Mouse (Mus musculus) heart, adult 2 months (tissue): ENCODE results near the gene Slc3a1. TPM values are rescaled to one million over a fixed set of nuclear protein-coding genes. Genes with fewer than 3 reads are reported as not detected.

ENCODE experiments used
- DNase-seq, 2 experiments: peaks; one replicate each; pipeline ENCODE4 v3.0.0; 2021
- H3K27ac ChIP-seq: fragments of 200-600 bp; 2 replicates; pipeline ENCODE4 v1.8.1; 2022
- H3K27me3 ChIP-seq: fragments of 200-500 bp; 2 replicates; pipeline ENCODE4 v1.6.1; 2012; ENCODE audit warnings: mild to moderate bottlenecking, low read length, inconsistent platforms, mixed read lengths; ENCODE audit not compliant: control insufficient read depth, insufficient read depth
- H3K36me3 ChIP-seq: fragments of 200-500 bp; 2 replicates; pipeline ENCODE4 v1.6.1; 2012; ENCODE audit warnings: low read length, inconsistent platforms; ENCODE audit not compliant: control insufficient read depth, insufficient read depth
- H3K4me1 ChIP-seq: fragments of 200-500 bp; 2 replicates; pipeline ENCODE4 v1.6.1; 2011; ENCODE audit warnings: low read length; ENCODE audit not compliant: control insufficient read depth, insufficient read depth
- H3K4me3 ChIP-seq: fragments of 200-600 bp; 2 replicates; pipeline ENCODE4 v1.8.1; 2022
- H3K79me2 ChIP-seq: fragments of 200-500 bp; replicated peaks from 2 replicates; pipeline ENCODE4 v1.6.1; 2012; ENCODE audit warnings: mild to moderate bottlenecking, inconsistent platforms, low read length, moderate library complexity, mixed read lengths; ENCODE audit not compliant: control insufficient read depth, insufficient read depth
- H3K9ac ChIP-seq: fragments of 200-500 bp; 2 replicates; pipeline ENCODE4 v1.6.1; 2012; ENCODE audit warnings: low read depth, mild to moderate bottlenecking, control low read depth, inconsistent platforms, low read length, mixed read lengths
- CTCF ChIP-seq: fragments of 200-600 bp; IDR thresholded peaks from 2 replicates; pipeline ENCODE4 v1.8.1; 2022; ENCODE audit warnings: antibody characterized with exemption, mild to moderate bottlenecking, moderate library complexity
- EP300 ChIP-seq: fragments of 200-500 bp; IDR thresholded peaks from 2 replicates; pipeline ENCODE4 v1.6.1; 2011; ENCODE audit warnings: low read depth, low read length, control low read depth; ENCODE audit not compliant: insufficient read depth
- POLR2A ChIP-seq: fragments of 200-500 bp; IDR thresholded peaks from 2 replicates; pipeline ENCODE4 v1.6.1; 2011; ENCODE audit warnings: mild to moderate bottlenecking, low read depth, low read length, control low read depth; ENCODE audit not compliant: insufficient read depth
- WGBS: fragments of 180-500 bp; shearing (Covaris S2); methylation state at CpG from one replicate; pipeline ENCODE4 v1.1.7; 2018; 5-methylcytosine and 5-hydroxymethylcytosine counted together
- intact Hi-C: fragments of 180-260 bp; cut with DNase I; formaldehyde crosslinking; loops from one replicate; pipeline ENCODE4 v1.15.1; 2025
- polyA plus RNA-seq: library from polyadenylated mRNA; depleted of rRNA; stranded (reverse); fragments of >200 nt; gene quantifications from 2 replicates; pipeline ENCODE4 v1.2.3, GENCODE M21; 2012
- total RNA-seq, 2 experiments: library from RNA; stranded (reverse); gene quantifications; 2 replicates each; pipeline ENCODE4 v1.2.3; 2021

The Slc3a1 gene
- total and polyA plus RNA-seq, 3 experiments: 0.16 to 0.23 (median 0.16) TPM

DNA sequence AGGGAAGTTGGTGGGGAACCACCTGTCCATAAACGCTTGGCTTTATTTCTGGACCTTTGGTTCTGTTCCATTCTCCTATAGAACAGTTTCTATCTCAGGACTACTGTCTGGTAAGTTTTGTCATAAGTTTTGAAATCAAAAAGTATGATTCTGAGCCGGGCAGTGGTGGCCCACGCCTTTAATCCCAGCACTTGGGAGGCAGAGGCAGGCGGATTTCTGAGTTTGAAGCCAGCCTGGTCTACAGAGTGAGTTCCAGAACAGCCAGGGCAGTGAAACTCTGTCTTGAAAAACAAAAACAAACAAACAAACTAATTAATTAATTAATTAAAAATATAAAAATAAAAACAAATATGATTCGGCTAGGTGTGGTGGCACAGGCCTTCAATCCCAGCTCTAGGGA, 10.6 kb downstream of the Slc3a1 start:
- Histone ChIP-seq H3K27me3 (no peaks in the 10 kb centered on the region), H3K36me3 (no peaks in the 10 kb centered on the region), H3K9ac (no peak overlapping the region), H3K4me1 (no peaks in the 10 kb centered on the region), H3K4me3 (no peak overlapping the region), H3K27ac (no peak overlapping the region), H3K79me2 (no peaks in the 10 kb centered on the region)
- TF ChIP-seq EP300 (no peak), POLR2A (no peak), CTCF (no peak)
- no peak for DNase-seq
- WGBS: 93% methylated on average over 5 of the region's 5 CpGs
- intact Hi-C loops: no loop called here

DNA sequence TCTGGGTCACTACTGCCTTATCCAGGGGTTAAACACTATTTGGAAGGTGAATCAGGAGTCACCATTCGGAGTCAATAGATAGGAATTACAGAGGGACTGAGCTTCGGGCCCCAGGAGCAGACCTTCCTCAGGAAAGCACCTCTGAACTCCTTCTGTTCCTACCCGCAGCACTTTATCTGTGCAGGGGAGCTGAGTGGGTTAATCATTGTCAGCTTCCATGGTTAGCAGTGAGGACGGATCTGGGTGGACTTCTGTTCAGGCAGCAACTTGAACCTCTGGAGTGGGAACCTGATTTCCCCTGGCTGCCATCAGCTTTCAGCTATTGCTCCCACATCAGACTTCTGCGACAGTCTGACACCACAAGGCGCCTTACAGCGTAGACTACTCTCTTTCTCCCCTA, 12.7 kb downstream of the Slc3a1 start:
- Histone ChIP-seq H3K4me1 (no peaks in the 10 kb centered on the region), H3K27ac (no peak overlapping the region), H3K79me2 (no peaks in the 10 kb centered on the region), H3K36me3 (no peaks in the 10 kb centered on the region), H3K27me3 (no peaks in the 10 kb centered on the region), H3K4me3 (no peak overlapping the region), H3K9ac (no peak overlapping the region)
- no peak for TF ChIP-seq CTCF
- no peak for TF ChIP-seq POLR2A
- no peak for TF ChIP-seq EP300
- intact Hi-C loops: no loop called here
- DNase-seq: no peak
- 72% methylated on average over 7 of the region's 7 CpGs for WGBS

DNA sequence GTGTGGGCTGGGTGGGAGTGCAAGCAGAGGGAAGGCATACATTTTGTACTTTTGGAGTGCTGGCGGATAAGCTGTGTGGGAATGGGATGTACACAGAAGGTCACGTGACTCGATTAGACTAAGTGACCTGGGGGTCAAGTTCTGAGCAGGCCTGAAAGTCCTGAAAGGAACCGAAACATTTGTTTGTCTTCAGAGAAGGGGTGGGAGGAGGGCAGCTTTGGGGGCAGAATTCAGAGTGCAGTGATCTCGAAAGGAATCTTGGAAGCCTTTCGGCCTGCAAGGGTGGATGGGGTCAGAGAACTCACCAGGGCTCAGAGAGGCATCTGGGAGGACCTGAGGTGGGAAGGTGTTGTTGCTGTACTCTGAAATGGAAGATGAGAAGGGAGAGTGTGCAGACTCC, 14.2 kb downstream of the Slc3a1 start:
- Histone ChIP-seq H3K36me3 (no peaks in the 10 kb centered on the region), H3K9ac (no peak overlapping the region), H3K79me2 (no peaks in the 10 kb centered on the region), H3K27me3 (no peaks in the 10 kb centered on the region), H3K4me1 (no peaks in the 10 kb centered on the region), H3K4me3 (no peak overlapping the region), H3K27ac (no peak overlapping the region)
- no peak for DNase-seq
- WGBS: 81% methylated on average over 6 of the region's 6 CpGs
- intact Hi-C loops: no loop called here
- TF ChIP-seq POLR2A (no peak), EP300 (no peak), CTCF (no peak)

DNA sequence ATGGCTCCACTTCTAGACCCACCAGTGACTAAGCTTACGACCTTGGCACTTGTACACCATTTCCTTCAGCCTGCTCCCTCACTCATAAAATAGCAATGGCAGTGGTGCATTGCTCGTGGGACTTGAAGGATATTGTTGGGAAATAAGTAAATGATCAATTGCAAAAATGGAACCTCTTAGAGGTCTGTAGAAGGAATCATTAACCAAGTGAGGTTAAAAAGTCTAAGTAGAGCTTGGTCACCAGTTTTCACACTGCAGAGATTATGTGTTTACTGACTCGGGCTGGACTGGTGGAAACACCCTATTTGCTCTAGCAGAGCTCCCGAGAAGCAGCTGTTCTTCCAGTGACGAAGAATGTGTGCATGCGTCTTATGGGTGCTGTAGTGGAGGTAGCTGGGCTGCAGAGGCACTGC, 15.2 kb downstream of the Slc3a1 start:
- Histone ChIP-seq H3K27me3 (no peaks in the 10 kb centered on the region), H3K4me3 (no peak overlapping the region), H3K36me3 (no peaks in the 10 kb centered on the region), H3K27ac (no peak overlapping the region), H3K4me1 (no peaks in the 10 kb centered on the region), H3K79me2 (no peaks in the 10 kb centered on the region), H3K9ac (no peak overlapping the region)
- DNase-seq: no peak
- WGBS: 81% methylated on average over 6 of the region's 6 CpGs
- no peak for TF ChIP-seq CTCF
- TF ChIP-seq EP300: no peak
- TF ChIP-seq POLR2A: no peak
- intact Hi-C loops: no loop called here

DNA sequence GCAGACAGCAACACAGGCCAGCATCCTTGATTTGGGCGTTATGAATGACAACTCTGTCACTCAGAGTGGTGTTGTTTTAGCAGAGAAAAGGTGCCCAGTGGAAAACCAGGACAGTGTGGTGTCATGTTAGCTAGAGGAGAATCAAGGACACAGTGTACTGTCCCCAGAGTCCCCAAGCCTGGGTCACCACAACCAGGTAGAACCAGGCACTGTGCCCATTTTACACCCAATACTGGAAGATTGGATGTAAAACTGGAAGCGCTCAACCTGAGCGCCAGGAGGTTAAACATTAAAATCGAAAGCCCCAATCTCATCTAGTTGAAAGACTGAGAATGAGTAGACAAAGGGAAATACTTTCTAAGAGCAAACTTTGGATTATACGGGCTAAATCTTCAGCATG, 16.3 kb downstream of the Slc3a1 start:
- intact Hi-C loops: no loop called here
- no peak for DNase-seq

DNA sequence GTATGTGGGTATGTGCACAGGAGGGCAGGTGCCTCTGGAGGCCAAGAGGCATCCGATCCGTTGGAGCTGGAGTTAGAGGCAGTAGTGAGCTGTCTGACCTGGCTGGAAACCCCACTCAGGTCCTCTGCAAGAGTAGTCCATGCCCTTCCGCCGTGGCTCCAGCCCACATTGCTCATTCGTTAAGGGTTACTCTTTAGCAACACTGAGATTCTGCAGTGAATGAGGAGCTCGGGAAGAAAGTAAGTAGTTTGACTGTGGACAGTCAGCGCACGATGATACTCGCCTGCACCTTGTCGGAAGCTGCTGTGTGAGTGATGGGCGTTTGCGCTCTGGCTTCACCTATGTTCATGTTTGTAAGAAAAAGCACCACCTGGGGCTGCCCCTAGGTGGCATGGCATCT, 17.0 kb downstream of the Slc3a1 start:
- Histone ChIP-seq H3K36me3 (no peaks in the 10 kb centered on the region), H3K9ac (no peak overlapping the region), H3K4me1 (no peaks in the 10 kb centered on the region), H3K4me3 (no peak overlapping the region), H3K79me2 (no peaks in the 10 kb centered on the region), H3K27ac (no peak overlapping the region), H3K27me3 (no peaks in the 10 kb centered on the region)
- 84% methylated on average over 12 of the region's 12 CpGs for WGBS
- TF ChIP-seq EP300 (no peak), CTCF (peak; percentile 30)
- DNase-seq: no peak
- intact Hi-C loops: no loop called here

More for the DNA sequence above, 16.3 kb downstream of the Slc3a1 start:
- TF ChIP-seq CTCF (no peak), POLR2A (no peak), EP300 (no peak)
- Histone ChIP-seq H3K36me3 (no peaks in the 10 kb centered on the region), H3K4me3 (no peak overlapping the region), H3K4me1 (no peaks in the 10 kb centered on the region), H3K9ac (no peak overlapping the region), H3K27ac (no peak overlapping the region), H3K79me2 (no peaks in the 10 kb centered on the region), H3K27me3 (no peaks in the 10 kb centered on the region)
- 91% methylated on average over 5 of the region's 5 CpGs for WGBS
